Mouse (Mus musculus): ENCODE measurements around the gene Ctrc.
A peak's percentile ranks its signal among the peaks of the same experiment; 100 is the strongest.

Gene Ctrc

DNA sequence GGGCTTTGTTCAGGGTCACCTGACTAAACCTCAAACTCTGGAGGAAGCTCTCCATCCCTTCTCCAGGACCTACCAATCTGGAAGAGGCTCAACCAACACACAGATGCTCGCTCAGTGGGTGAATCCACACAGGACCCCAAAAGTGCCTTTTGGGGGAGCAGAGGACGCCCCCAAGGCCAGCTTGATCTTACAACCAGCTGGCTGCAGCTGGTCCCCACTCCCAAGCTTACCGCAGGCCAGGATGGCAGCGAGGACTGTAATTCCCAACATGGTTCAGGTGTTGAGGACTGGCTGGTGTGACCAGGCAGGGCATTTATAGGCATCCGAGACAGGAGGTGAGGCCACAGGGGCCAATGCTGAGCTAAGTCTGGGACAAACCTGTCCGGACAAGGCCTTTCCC is at the start of gene Ctrc:
Gene Ctrc, minus strand, starts transcription at position 361 of the 400 bp plus-strand sequence.
- no peak for DNase-seq (ENCODE audit: low read depth, low spot score)

- DNase-seq (ENCODE audit: low read depth, low spot score): no peak
Measured at GRCm38 (mm10) chr4:141895772-141896171, 49.6 kb upstream of the Ctrc start.

GRCm38 (mm10) chr4:141893157-141893784 is 47.1 kb upstream of the Ctrc start:
- DNase-seq (ENCODE audit: low read depth, low spot score): no peak

DNA sequence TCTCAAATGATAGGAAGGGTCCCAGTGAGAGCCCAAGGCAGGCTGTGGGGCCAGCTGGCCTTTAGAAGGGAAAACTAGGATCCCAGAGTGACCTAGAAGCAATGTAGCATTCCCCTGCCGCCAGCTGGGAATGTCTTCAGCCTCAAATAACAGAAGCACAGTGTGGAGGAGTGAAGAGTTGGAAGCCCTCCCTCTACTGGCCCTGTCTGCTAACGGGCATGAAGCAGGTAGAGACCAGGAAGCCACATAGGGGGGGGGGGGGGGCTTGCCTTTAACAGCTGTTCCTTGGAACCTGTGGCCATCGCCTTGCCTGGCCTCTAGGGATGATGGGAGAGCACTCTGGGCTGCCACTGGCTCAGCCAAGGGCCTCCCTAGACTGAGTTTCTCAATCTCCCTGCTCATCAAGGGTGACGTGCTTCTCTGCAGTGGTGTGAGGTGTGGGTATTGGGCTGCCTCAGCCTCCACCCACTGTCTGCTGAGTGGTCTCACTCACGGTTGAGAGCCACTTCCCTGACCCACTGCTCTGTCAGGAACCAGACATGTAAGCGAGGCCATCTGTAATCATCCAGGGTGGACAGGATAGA is 40.3 kb upstream of the Ctrc start:
- no peak for DNase-seq (ENCODE audit: low read depth, low spot score)

DNA sequence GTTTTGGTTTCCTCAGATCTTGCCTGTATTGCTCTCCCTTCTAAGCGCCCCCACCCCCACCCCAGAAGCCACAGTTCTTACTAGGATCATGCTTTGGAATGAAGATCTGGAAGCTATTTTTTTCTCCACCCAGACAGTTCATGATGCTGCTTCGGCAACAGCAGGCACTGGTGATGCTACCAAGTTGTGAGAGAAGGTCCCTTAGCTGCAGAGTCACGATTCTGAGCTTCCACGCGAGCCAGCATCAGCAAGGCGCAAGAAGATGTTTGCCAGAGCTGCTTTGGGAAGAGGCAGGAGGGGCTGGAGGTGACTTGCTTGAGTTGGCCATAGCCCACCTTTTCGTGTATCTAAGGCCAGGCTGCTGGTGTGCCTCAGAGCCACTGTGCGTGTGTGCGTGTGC is 39.3 kb upstream of the Ctrc start:
- no peak for DNase-seq (ENCODE audit: low read depth, low spot score)

DNA sequence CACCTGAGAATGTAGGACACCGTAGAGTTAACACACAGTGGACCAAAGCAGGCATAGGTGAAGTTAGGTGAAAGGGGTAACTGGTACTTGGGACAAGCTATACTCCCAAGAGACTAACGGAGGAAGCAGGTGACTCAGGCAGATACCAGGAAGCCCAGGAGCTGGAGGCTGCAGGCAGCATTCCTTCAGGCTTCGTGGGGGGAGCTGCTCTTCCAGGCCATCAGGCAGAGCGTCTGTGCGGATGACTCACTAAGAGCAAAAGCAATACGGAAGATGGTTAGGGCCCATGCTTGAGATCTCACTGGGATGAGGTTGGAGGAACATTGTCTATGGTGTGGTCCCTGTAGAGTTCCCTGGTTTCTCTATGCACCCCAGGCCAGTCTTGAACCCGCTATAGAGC is 36.7 kb upstream of the Ctrc start:
- DNase-seq (ENCODE audit: low read depth, low spot score): no peak

DNA sequence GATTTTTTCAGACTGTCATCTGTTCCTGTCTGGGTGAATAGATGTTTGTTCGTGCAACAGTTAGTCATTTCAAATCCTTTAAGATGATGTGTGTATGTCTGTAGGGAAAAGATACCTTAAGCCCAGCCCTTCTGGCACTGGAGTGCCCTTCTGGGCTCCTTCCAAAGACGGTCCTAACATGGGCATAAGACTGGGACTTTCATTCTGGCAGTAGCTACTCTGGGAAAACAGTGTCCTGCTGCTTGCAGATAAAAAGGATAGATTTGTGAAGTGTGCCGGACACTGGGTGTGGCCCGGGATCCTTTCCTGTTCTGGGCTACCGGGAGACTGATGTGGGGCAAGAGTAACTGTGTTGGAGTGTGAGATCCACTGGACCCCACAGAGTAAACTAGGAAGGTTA is 35.8 kb upstream of the Ctrc start:
- DNase-seq (ENCODE audit: low read depth, low spot score): no peak

DNA sequence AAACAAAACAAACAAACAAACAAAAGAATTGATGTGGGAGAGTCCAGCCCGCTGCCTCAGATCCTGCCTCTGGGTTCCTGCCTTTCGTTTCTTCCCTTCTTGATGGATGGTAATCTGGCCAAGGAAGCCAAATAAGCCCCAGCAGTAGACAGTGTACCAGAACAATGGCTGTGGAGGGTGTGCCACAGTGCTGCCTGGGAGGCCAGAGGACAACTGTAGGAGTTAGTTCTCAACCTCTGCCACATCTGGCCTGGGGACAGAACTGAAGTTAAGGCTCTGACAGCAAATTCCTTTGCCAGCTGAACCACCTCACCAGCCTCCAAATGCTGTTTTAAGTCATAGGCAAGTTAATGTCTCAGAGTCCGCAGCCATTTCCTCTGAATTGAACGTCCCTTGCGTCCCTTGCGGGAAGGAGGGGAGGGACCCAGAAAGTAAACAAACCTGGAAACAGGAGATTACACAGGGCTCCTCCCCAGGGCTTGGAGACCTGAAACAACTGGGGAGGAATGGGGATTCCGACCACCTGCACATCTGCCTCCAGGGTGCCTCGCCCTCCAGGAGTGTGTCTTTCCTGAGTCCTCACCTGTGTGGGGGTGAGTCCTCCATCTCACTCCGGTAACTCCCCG is 35.2 kb upstream of the Ctrc start:
- DNase-seq (ENCODE audit: low read depth, low spot score): no peak

- no peak for DNase-seq (ENCODE audit: low read depth, low spot score)
Measured at GRCm38 (mm10) chr4:141879875-141880274, 33.7 kb upstream of the Ctrc start.

DNA sequence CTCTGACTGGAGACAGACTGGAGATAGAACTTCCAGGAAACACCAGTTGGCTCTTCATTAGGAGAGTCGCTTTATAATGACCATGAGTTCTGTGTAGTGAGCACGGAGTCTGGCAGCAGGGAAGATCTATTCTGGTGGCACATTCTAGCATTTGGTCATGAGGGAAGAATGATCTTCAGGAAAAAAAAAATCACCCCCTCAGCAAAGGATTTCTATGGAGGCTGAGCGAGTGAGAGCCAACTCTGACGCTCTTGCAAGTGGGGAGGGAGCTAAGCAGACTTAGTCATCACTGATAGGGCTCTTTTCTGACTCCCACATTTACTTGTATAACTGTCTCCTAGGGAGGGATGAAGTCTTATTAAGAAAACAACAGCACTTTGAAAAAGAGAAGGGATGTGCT is 32.9 kb upstream of the Ctrc start:
- no peak for DNase-seq (ENCODE audit: low read depth, low spot score)

- DNase-seq (ENCODE audit: low read depth, low spot score): no peak
Measured at GRCm38 (mm10) chr4:141878621-141879020, 32.5 kb upstream of the Ctrc start.

GRCm38 (mm10) chr4:141875481-141876108 is 29.4 kb upstream of the Ctrc start:
- no peak for DNase-seq (ENCODE audit: low read depth, low spot score)

DNA sequence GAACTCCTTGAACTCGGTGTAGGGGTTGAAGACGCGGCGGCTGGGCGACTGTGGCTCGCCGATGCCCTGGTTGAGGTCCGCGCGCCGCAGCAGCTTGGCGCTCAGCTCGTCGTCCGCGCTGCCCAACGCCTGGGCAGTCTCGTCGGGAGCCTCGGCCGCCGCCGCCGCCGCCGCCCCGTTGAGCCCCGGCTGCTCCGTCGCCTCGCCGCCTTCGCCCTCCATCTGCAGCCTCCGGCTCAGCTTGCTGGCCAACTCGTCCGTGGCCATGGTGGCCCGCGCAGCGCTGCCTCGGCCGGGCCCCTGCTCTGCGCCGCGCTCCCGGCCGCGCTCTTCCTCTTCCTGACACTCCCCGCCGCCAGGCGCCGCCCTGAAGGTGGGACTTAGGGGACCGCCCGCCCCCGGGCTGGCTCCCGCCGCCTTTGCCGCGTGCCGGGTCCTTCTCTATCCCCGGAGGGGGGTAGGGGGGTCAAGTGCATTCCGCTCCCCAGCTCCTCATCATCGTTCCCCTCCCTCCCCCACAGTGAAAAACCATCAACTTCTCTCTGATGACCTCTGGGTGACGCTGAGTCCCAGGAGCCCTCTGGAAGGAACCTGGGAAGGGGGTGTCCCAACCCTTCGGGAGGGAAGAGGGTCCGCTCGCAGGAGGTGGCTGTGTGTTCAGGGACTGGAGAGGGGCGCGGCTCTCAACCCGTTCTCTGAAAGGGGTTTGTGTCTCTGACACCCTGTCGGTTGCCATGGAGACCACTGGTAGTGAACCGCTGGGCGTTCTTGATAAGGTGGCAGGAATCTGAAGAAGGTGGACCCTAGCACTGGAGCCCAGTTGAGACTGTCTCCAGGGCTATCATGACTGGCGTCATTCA is 28.7 kb upstream of the Ctrc start, which contains the start of gene Efhd2:
Gene Efhd2, minus strand, starts transcription at position 320 of the 860 bp plus-strand sequence.
- DNase-seq (ENCODE audit: low read depth, low spot score): peak; percentile 46

DNA sequence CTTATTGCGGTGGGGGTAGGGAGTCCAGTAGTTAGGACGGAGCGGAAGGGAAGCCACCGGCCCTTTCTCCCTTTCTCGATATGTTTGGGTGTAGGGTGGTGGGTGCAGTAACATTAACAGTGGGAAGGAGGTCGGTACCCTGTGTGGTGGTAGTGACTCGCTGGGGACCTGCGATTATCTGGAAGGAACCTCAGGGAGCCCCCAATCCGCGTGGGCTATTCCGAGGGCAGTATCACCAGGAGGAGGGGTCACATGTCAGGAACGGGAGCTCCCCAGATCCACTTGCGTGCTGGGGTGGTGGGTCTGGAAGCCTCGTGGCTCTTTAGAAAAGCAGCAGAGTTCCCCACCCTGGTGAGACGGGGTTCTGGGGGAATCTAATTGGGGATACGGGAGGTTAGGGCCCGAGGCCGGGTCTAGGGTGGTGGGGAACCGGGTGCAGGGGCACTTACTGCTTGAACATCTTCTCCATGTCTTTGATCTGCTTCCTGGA is 28.0 kb upstream of the Ctrc start:
- no peak for DNase-seq (ENCODE audit: low read depth, low spot score)

- DNase-seq (ENCODE audit: low read depth, low spot score): no peak
Measured at GRCm38 (mm10) chr4:141872977-141873376, 26.8 kb upstream of the Ctrc start.

DNA sequence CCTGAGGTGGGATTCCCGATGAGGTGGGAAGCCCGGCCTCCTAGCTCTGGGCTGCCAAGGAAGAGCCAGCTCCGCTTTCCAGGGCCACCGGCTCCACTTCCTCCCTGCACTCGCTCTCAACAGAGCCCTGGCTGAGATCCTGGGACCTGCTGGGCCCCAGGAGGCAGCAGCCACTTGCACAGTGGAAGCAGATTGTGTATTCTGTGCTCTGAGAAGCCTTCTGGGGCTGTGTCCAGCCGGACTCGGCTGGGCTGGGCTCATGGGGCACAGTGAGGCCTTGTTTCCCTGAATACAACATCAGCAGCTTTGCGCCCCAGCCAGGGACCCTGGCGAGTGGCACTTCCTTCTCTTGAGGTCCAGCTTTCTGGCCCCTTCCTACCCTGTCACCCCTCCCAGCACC is 25.8 kb upstream of the Ctrc start:
- DNase-seq (ENCODE audit: low read depth, low spot score): no peak

- no peak for DNase-seq (ENCODE audit: low read depth, low spot score)
Measured at GRCm38 (mm10) chr4:141871333-141871725, 25.2 kb upstream of the Ctrc start.

DNA sequence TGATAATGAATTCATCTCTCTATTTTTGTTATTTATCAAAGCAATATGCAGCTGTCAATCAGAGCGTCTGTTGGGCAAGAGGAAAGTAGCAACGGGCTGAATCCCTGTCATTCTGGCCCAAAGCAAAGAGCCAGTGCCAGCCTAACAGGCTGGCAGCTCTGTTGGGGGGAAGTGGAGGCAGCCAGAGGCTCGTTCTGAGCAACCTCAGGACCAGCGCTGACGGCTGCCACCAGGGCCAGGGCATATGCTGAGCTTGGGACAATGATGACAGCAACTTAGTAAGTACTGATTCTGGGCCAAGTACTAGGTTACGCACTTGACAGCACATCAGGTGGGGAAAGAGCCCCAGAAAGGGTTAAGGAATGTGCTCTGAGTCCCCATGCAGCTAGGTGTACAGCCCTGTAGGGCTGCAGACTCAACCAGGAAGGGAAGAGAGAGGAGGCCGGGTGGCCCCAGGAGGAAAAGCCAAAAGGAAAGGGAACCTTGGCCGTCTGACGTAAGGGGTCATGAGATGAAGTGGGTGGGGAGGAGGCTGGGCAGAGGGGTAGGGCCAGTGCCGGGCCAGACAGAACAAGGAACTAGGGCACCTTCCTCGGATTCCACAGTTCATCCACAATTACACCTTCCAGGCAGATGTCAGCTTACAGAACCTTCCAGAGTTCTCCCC is 24.6 kb upstream of the Ctrc start:
- DNase-seq (ENCODE audit: low read depth, low spot score): no peak

DNA sequence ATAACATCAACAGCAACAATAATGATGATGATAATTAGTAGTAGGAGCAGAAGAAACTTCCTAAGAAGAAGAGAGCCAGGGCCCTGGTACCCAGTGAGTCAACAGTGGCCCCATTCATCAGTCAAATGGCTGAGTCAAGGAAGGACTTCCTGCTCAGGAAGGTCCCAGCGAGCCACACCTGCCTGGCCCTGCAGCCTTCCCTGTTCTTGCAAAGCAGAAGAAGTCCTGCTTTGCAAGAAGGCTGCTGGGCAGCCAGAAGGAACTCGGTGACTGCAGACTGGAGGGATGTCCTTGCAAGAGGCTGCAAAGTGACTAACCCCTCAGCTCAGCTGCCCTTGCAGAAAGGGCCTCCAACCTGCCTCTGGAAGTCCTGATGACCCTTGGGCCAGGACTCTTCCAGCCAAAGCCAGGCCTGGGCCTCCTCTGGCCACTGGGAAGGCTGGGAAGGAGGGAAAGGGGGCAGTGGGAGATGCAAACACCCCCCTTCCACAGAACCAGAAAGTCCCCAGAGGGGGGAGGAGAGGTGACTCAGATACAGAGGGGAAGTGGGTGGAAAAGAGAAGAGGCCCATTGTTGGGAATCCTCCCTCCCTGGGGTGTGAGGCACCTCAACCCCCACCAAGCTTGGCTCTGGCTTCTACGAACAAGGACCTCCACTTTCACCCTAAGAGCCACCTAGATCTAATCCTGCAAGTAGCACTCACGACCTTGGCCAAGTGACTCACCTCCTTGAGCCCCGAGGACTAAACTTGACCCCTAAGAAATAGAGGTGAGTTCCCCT is 23.5 kb upstream of the Ctrc start:
- DNase-seq (ENCODE audit: low read depth, low spot score): no peak

GRCm38 (mm10) chr4:141868051-141868450 is 21.9 kb upstream of the Ctrc start:
- no peak for DNase-seq (ENCODE audit: low read depth, low spot score)

All from retina, postnatal 7 days (tissue).